Mouse (Mus musculus): ENCODE data around the gene Nmt1. TPM values are rescaled to one million over a fixed set of nuclear protein-coding genes. Genes with fewer than 3 reads are reported as not detected.

The Nmt1 gene
- polyA plus RNA-seq, 1 experiment from 2014 or later, result 52.2 TPM

DNA sequence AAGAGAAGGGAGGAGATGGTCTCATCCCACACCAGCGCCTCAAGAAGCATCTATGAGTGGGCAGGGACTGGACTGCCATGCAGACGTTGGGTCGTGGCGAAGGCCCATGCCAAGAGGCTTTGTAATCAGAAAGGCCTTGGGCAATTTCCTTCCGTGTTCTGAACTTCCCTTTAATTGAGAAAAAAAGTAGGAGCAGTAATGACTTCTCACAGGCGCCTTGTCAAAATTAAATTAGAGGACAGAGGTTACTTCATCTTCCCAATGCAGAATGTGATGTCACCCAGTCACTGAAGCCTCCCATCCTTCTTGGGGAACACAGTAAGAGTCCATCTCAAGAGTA, 21.0 kb upstream of the Nmt1 start:
- no peak overlapping the region for H3K9ac ChIP-seq
- H3K4me3 ChIP-seq (replicated peaks), result no peak overlapping the region
- H3K4me1 ChIP-seq, result peaks cover 31% of the 10 kb centered on the region
- no peaks in the 10 kb centered on the region for H3K36me3 ChIP-seq
- no peak for ATAC-seq (ENCODE audit: insufficient read depth, low FRiP score, low read depth)
- no peak overlapping the region for H3K27ac ChIP-seq
- 76% methylated on average over 6 of the region's 6 CpGs for WGBS
- H3K4me2 ChIP-seq, result no peak overlapping the region
- H3K27me3 ChIP-seq (replicated peaks), result no peaks in the 10 kb centered on the region
- H3K9me3 ChIP-seq, result no peaks in the 10 kb centered on the region

- no peaks in the 10 kb centered on the region for H3K9me3 ChIP-seq
- H3K4me1 ChIP-seq, result peaks cover 25% of the 10 kb centered on the region
- H3K9ac ChIP-seq, result no peak overlapping the region
- no peaks in the 10 kb centered on the region for H3K36me3 ChIP-seq
- 0 out of 2 replicates have a peak overlapping the region, but pooled peaks have one; percentile 1 for H3K27ac ChIP-seq
- WGBS, result 65% methylated on average over 7 of the region's 7 CpGs
- ATAC-seq (ENCODE audit: insufficient read depth, low FRiP score, low read depth), result no peak
- no peak overlapping the region for H3K4me2 ChIP-seq
- H3K4me3 ChIP-seq (replicated peaks), result no peak overlapping the region
- H3K27me3 ChIP-seq (replicated peaks), result no peaks in the 10 kb centered on the region
Measured at GRCm38 (mm10) chr11:103008558-103008957, 19.4 kb upstream of the Nmt1 start.

DNA sequence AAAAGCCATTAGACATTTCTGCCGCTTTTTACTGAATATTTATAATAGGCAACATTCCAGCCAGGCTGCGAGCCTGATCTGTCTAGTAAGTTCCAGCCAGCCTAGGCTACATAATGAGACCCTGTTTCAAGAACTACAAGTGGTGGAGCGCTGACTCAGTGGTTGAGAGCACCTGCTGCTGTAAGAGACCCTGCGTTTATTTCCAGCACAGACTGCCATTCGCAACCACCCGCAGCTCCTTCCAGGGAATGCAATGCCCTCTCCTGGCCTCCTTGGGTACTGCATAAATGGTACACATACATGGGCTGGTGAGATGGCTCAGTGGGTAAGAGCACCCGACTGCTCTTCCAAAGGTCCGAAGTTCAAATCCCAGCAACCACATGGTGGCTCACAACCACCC, 18.8 kb upstream of the Nmt1 start:
- no peak for ATAC-seq (ENCODE audit: insufficient read depth, low FRiP score, low read depth)
- 83% methylated on average over 8 of the region's 8 CpGs for WGBS
- no peaks in the 10 kb centered on the region for H3K36me3 ChIP-seq
- peaks cover 23% of the 10 kb centered on the region for H3K4me1 ChIP-seq
- no peak overlapping the region for H3K4me3 ChIP-seq (replicated peaks)
- no peak overlapping the region for H3K4me2 ChIP-seq
- no peaks in the 10 kb centered on the region for H3K27me3 ChIP-seq (replicated peaks)
- H3K27ac ChIP-seq, result no peak overlapping the region
- no peak overlapping the region for H3K9ac ChIP-seq
- H3K9me3 ChIP-seq, result no peaks in the 10 kb centered on the region

GRCm38 (mm10) chr11:103010454-103011205, 17.4 kb upstream of the Nmt1 start:
- Histone ChIP-seq H3K27ac (no peak overlapping the region), H3K9ac (no peak overlapping the region), H3K4me2 (no peak overlapping the region), H3K4me3 (replicated peaks) (no peak overlapping the region), H3K27me3 (replicated peaks) (no peaks in the 10 kb centered on the region), H3K9me3 (no peaks in the 10 kb centered on the region), H3K4me1 (peaks cover 20% of the 10 kb centered on the region), H3K36me3 (no peaks in the 10 kb centered on the region)
- WGBS, result 56% methylated on average over 13 of the region's 13 CpGs
- ATAC-seq (ENCODE audit: insufficient read depth, low FRiP score, low read depth), result 0 out of 2 replicates have a peak, but pooled peaks have one; percentile 3

GRCm38 (mm10) chr11:103011206-103011497, 16.8 kb upstream of the Nmt1 start:
- WGBS, result 78% methylated on average over 2 of the region's 2 CpGs
- Histone ChIP-seq H3K36me3 (no peaks in the 10 kb centered on the region), H3K27me3 (replicated peaks) (no peaks in the 10 kb centered on the region), H3K4me3 (replicated peaks) (no peak overlapping the region), H3K27ac (no peak overlapping the region), H3K4me1 (peaks cover 22% of the 10 kb centered on the region), H3K9me3 (no peaks in the 10 kb centered on the region), H3K9ac (no peak overlapping the region), H3K4me2 (no peak overlapping the region)
- no peak for ATAC-seq (ENCODE audit: insufficient read depth, low FRiP score, low read depth)

- H3K4me3 ChIP-seq (replicated peaks), result peak overlapping the region; percentile 71
- peaks cover 20% of the 10 kb centered on the region for H3K4me1 ChIP-seq
- 38% methylated on average over 27 of the region's 27 CpGs for WGBS
- no peak for ATAC-seq (ENCODE audit: insufficient read depth, low FRiP score, low read depth)
- no peaks in the 10 kb centered on the region for H3K9me3 ChIP-seq
- peak overlapping the region; percentile 54 for H3K4me2 ChIP-seq
- peak overlapping the region; percentile 66 for H3K9ac ChIP-seq
- H3K36me3 ChIP-seq, result no peaks in the 10 kb centered on the region
- peak overlapping the region; percentile 90 for H3K27ac ChIP-seq
- H3K27me3 ChIP-seq (replicated peaks), result no peaks in the 10 kb centered on the region
Measured at GRCm38 (mm10) chr11:103015881-103016825, 11.8 kb upstream of the Nmt1 start.

DNA sequence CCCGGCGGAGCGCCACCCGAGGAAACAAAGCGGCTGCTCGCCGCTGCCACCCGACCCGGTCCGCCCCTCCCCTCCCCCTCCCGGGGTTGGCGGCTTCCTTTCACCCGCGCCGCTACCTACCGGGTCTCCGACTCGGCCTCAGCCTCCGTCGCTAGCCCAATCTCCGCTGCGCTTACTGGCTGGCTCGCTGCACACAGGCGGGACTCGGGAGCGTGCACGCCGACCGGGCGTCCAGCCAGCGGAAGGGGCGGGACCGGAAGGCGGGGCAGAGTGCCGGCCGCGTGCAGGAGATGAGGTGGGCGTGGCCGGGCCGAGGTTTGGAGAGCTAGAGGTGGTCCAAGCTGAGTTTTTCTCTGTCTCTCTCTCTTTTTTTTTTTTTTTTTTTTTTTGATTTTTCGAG, 11.1 kb upstream of the Nmt1 start:
- peaks cover 22% of the 10 kb centered on the region for H3K4me1 ChIP-seq
- ATAC-seq (ENCODE audit: insufficient read depth, low FRiP score, low read depth), result peak; percentile 97
- H3K9ac ChIP-seq, result peak overlapping the region; percentile 66
- peak overlapping the region; percentile 54 for H3K4me2 ChIP-seq
- peak overlapping the region; percentile 90 for H3K27ac ChIP-seq
- H3K36me3 ChIP-seq, result no peaks in the 10 kb centered on the region
- peak overlapping the region; percentile 71 for H3K4me3 ChIP-seq (replicated peaks)
- under 1% methylated on average over 41 of the region's 41 CpGs for WGBS
- no peaks in the 10 kb centered on the region for H3K27me3 ChIP-seq (replicated peaks)
- no peaks in the 10 kb centered on the region for H3K9me3 ChIP-seq

- Histone ChIP-seq H3K4me3 (replicated peaks) (no peak overlapping the region), H3K27ac (no peak overlapping the region), H3K27me3 (replicated peaks) (no peaks in the 10 kb centered on the region), H3K4me1 (peaks cover 22% of the 10 kb centered on the region), H3K9ac (no peak overlapping the region), H3K4me2 (no peak overlapping the region), H3K36me3 (no peaks in the 10 kb centered on the region), H3K9me3 (no peaks in the 10 kb centered on the region)
- ATAC-seq (ENCODE audit: insufficient read depth, low FRiP score, low read depth), result no peak
- WGBS, result 37% methylated on average over 9 of the region's 9 CpGs
Measured at GRCm38 (mm10) chr11:103017661-103018060, 10.3 kb upstream of the Nmt1 start.

DNA sequence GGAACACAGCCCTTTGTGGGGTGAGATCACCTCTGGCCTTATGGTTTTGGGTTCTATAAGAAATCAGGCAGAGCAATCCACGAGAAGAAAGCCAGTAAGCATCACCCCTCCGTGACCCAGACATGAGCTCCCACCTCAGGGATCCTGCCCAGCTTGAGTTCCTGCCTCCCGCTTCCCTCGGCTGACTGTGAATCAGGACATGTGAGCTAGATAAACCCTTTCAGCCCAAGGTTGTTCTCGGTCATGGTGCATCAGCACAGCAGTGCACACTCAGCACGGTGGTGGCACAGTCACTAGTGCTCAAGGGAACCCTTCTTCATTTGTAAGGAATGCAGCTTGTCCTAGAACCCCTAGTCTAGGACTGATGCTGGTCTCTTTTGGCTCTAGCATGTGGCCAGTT, 9.1 kb upstream of the Nmt1 start:
- 64% methylated on average over 6 of the region's 6 CpGs for WGBS
- no peaks in the 10 kb centered on the region for H3K9me3 ChIP-seq
- H3K9ac ChIP-seq, result no peak overlapping the region
- no peak for ATAC-seq (ENCODE audit: insufficient read depth, low FRiP score, low read depth)
- H3K4me1 ChIP-seq, result peaks cover 22% of the 10 kb centered on the region
- H3K4me2 ChIP-seq, result no peak overlapping the region
- no peak overlapping the region for H3K27ac ChIP-seq
- H3K4me3 ChIP-seq (replicated peaks), result no peak overlapping the region
- no peaks in the 10 kb centered on the region for H3K36me3 ChIP-seq
- no peaks in the 10 kb centered on the region for H3K27me3 ChIP-seq (replicated peaks)

DNA sequence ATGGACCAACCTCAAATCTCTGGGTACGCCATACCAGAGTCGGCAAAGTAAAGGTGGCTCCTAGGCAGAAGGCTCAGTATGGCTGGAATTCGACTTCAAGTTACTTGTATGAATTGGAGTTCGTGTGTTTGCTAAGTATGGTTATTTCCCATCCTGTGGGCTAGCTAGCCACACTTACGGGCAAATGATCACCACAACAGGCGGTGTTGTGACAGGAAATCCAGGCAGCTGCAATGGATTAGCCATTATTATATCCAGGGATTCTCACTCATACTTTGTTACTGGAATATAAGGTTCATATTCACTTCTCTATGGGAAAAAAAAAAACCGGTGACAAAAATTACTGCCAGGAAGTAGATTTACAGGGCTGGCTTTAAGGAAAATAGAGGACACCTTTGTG, 8.7 kb upstream of the Nmt1 start:
- 86% methylated on average over 7 of the region's 7 CpGs for WGBS
- H3K27me3 ChIP-seq (replicated peaks), result no peaks in the 10 kb centered on the region
- no peak overlapping the region for H3K27ac ChIP-seq
- H3K9me3 ChIP-seq, result no peaks in the 10 kb centered on the region
- no peaks in the 10 kb centered on the region for H3K36me3 ChIP-seq
- H3K4me1 ChIP-seq, result peaks cover 22% of the 10 kb centered on the region
- H3K4me3 ChIP-seq (replicated peaks), result no peak overlapping the region
- no peak overlapping the region for H3K4me2 ChIP-seq
- no peak overlapping the region for H3K9ac ChIP-seq
- ATAC-seq (ENCODE audit: insufficient read depth, low FRiP score, low read depth), result no peak

GRCm38 (mm10) chr11:103020713-103021335, 7.2 kb upstream of the Nmt1 start:
- Histone ChIP-seq H3K27ac (peak overlapping the region; percentile 57), H3K4me3 (replicated peaks) (no peak overlapping the region), H3K36me3 (no peaks in the 10 kb centered on the region), H3K9me3 (no peaks in the 10 kb centered on the region), H3K4me1 (peaks cover 15% of the 10 kb centered on the region), H3K4me2 (no peak overlapping the region), H3K27me3 (replicated peaks) (no peaks in the 10 kb centered on the region), H3K9ac (no peak overlapping the region)
- ATAC-seq (ENCODE audit: insufficient read depth, low FRiP score, low read depth), result no peak
- 55% methylated on average over 3 of the region's 3 CpGs for WGBS

DNA sequence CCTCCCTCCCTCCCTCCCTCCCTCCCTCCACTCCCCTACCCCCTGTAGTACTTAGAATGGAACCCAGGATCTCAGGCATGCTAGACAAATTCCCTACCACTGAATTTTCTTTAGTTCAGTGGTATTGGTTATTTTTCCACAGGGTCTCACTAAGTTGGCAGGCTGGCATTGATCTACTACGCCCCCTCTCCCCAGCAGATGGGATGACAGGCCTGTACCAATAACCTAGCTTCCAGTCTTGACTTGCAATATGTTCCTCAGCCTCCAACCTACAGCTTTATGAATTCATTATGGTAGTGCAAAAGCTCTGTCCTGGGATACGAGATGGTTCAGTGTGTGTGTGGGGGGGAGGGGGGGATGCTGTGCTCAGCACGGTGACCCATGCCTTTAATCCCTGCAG, 4.0 kb upstream of the Nmt1 start:
- Histone ChIP-seq H3K9ac (no peak overlapping the region), H3K27ac (no peak overlapping the region), H3K4me1 (peaks cover 17% of the 10 kb centered on the region), H3K36me3 (no peaks in the 10 kb centered on the region), H3K4me3 (replicated peaks) (no peak overlapping the region), H3K4me2 (no peak overlapping the region), H3K27me3 (replicated peaks) (no peaks in the 10 kb centered on the region), H3K9me3 (no peaks in the 10 kb centered on the region)
- no peak for ATAC-seq (ENCODE audit: insufficient read depth, low FRiP score, low read depth)
- WGBS, result 87% methylated on average over 3 of the region's 3 CpGs
